Mouse (Mus musculus): ENCODE measurements at regions not wholly inside any gene's neighbourhood (a gene's known extent, or its start where the extent isn't known, plus 50 kb on each side); places are given as distances from the start of the nearest gene placed in this dataset.

GRCm38 (mm10) chr14:76824066-76824465 lies 212.5 kb upstream of the Ccdc122 start:
- TF ChIP-seq MYOG (IDR thresholded peaks at IDR 0.05; ENCODE audit: control insufficient read depth, extremely low read depth, insufficient read length): no peak
- TF ChIP-seq CEBPB (IDR thresholded peaks at IDR 0.05; ENCODE audit: low read depth): no peak
- TF ChIP-seq USF1 (IDR thresholded peaks at IDR 0.05; ENCODE audit: low read depth): no peak
- no peak for TF ChIP-seq MAX (IDR thresholded peaks at IDR 0.05)
- TF ChIP-seq CTCF (IDR thresholded peaks at IDR 0.05; ENCODE audit: control insufficient read depth, insufficient read depth, insufficient read length): no peak
- no peak for TF ChIP-seq MYOD1 (IDR thresholded peaks at IDR 0.05; ENCODE audit: control insufficient read depth, insufficient read length, low read depth)
- no peak for TF ChIP-seq FOSL1 (IDR thresholded peaks at IDR 0.05; ENCODE audit: insufficient read depth, low read length, poor library complexity, severe bottlenecking)
- H3K79me2 ChIP-seq (ENCODE audit: control insufficient read depth, insufficient read depth): no peaks in the 10 kb centered on the region
- no peak overlapping the region for H3K4me3 ChIP-seq (ENCODE audit: insufficient read depth, poor library complexity, severe bottlenecking)

DNA sequence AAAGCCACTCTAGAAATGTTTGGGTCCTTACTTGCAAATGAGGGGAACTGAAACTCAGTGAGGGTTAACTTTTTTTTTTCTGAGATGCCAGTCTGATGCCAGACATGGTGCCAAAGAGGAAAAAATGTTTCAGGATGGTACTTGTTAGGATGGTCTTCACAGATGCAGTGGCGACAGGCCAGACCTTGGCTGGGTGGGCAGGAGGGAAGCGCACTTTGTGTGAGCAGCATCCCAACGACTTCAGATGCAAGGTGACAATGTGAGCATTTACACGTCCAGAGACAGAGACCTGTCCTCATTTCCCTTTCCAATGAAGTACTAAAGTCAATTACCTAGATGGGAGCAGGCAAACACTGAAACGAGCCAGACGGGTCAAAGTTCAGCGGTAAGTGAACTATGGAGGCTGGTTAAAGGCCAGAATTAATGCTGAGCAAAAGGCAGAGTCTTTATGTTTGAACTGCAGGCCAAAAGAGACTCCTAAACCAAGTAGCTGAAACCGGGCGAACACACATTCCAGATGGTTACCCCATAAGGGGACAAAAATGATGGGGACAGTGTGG lies 213.7 kb upstream of the Ccdc122 start:
- H3K4me3 ChIP-seq (ENCODE audit: insufficient read depth, poor library complexity, severe bottlenecking): no peak overlapping the region
- no peak overlapping the region for H3ac ChIP-seq (ENCODE audit: control insufficient read depth, insufficient read length, low read depth)
- no peaks in the 10 kb centered on the region for H3K79me2 ChIP-seq (ENCODE audit: control insufficient read depth, insufficient read depth)
- no peaks in the 10 kb centered on the region for H3K27me3 ChIP-seq (ENCODE audit: control insufficient read depth, insufficient read depth, insufficient read length)
- no peaks in the 10 kb centered on the region for H3K79me3 ChIP-seq (ENCODE audit: low read depth)
- H3K36me3 ChIP-seq (ENCODE audit: control insufficient read depth, insufficient read depth): no peaks in the 10 kb centered on the region
- TF ChIP-seq FOSL1 (IDR thresholded peaks at IDR 0.05; ENCODE audit: insufficient read depth, low read length, poor library complexity, severe bottlenecking) (no peak), CTCF (IDR thresholded peaks at IDR 0.05; ENCODE audit: control insufficient read depth, insufficient read depth, insufficient read length) (no peak), CEBPB (IDR thresholded peaks at IDR 0.05; ENCODE audit: low read depth) (no peak), MAX (IDR thresholded peaks at IDR 0.05) (no peak), USF1 (IDR thresholded peaks at IDR 0.05; ENCODE audit: low read depth) (no peak)

More at GRCm38 (mm10) chr14:76824066-76824465, 212.5 kb upstream of the Ccdc122 start:
- H3K79me3 ChIP-seq (ENCODE audit: low read depth): no peaks in the 10 kb centered on the region
- no peaks in the 10 kb centered on the region for H3K27me3 ChIP-seq (ENCODE audit: control insufficient read depth, insufficient read depth, insufficient read length)
- H3K36me3 ChIP-seq (ENCODE audit: control insufficient read depth, insufficient read depth): no peaks in the 10 kb centered on the region
- H3ac ChIP-seq (ENCODE audit: control insufficient read depth, insufficient read length, low read depth): no peak overlapping the region

DNA sequence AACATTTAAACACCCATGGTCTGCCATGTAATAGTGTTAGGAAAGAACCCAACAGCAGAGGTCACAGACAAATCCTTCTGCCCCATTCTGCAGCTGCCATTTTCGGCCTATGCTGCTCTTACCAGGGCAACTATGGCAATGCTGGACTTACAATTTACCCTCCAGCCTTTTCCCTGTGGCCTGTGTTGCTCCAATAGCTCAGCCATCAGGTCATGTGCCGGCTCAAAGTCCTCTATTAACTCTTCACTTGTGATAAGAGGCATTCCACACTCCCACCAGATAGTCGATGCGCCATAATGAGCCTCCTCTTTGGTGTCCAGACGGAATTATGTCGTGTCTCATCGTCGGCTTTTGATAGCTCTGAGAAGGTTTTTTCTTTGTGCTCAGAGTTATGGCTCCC lies 214.7 kb upstream of the Ccdc122 start:
- TF ChIP-seq MYOD1 (IDR thresholded peaks at IDR 0.05; ENCODE audit: control insufficient read depth, insufficient read length, low read depth): no peak
- TF ChIP-seq CEBPB (IDR thresholded peaks at IDR 0.05; ENCODE audit: low read depth): no peak
- no peak for TF ChIP-seq MAX (IDR thresholded peaks at IDR 0.05)
- TF ChIP-seq USF1 (IDR thresholded peaks at IDR 0.05; ENCODE audit: low read depth): no peak
- no peaks in the 10 kb centered on the region for H3K79me2 ChIP-seq (ENCODE audit: control insufficient read depth, insufficient read depth)
- H3ac ChIP-seq (ENCODE audit: control insufficient read depth, insufficient read length, low read depth): no peak overlapping the region
- no peaks in the 10 kb centered on the region for H3K79me3 ChIP-seq (ENCODE audit: low read depth)
- H3K36me3 ChIP-seq (ENCODE audit: control insufficient read depth, insufficient read depth): no peaks in the 10 kb centered on the region
- no peaks in the 10 kb centered on the region for H3K27me3 ChIP-seq (ENCODE audit: control insufficient read depth, insufficient read depth, insufficient read length)
- no peak overlapping the region for H3K4me3 ChIP-seq (ENCODE audit: insufficient read depth, poor library complexity, severe bottlenecking)

DNA sequence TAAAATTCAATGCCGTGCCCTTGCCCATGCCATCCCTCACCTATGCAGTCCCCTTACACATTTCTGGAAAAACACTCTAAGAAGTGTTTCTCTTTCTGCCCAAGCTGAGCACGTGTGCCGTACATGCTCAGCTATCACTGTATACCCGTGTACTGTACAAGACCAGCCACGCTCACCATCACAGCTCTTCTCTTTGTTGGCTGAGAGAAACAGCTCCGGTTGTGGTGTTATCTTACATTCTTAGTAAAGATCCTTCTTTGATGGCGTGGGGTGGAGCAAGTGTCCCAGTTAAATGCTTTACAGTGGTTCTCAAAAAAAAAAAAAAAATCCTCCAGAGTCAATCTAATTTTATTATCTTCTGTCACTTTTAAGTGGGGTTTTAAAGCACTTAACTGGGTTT lies 215.1 kb upstream of the Ccdc122 start:
- H3K79me3 ChIP-seq (ENCODE audit: low read depth): no peaks in the 10 kb centered on the region
- H3ac ChIP-seq (ENCODE audit: control insufficient read depth, insufficient read length, low read depth): no peak overlapping the region
- no peaks in the 10 kb centered on the region for H3K27me3 ChIP-seq (ENCODE audit: control insufficient read depth, insufficient read depth, insufficient read length)
- TF ChIP-seq MAX (IDR thresholded peaks at IDR 0.05): no peak
- TF ChIP-seq FOSL1 (IDR thresholded peaks at IDR 0.05; ENCODE audit: insufficient read depth, low read length, poor library complexity, severe bottlenecking): no peak
- no peak for TF ChIP-seq CTCF (IDR thresholded peaks at IDR 0.05; ENCODE audit: control insufficient read depth, insufficient read depth, insufficient read length)
- no peak for TF ChIP-seq USF1 (IDR thresholded peaks at IDR 0.05; ENCODE audit: low read depth)
- TF ChIP-seq MYOD1 (IDR thresholded peaks at IDR 0.05; ENCODE audit: control insufficient read depth, insufficient read length, low read depth): no peak
- no peak for TF ChIP-seq MYOG (IDR thresholded peaks at IDR 0.05; ENCODE audit: control insufficient read depth, extremely low read depth, insufficient read length)
- no peak for TF ChIP-seq CEBPB (IDR thresholded peaks at IDR 0.05; ENCODE audit: low read depth)
- no peak overlapping the region for H3K4me3 ChIP-seq (ENCODE audit: insufficient read depth, poor library complexity, severe bottlenecking)
- H3K36me3 ChIP-seq (ENCODE audit: control insufficient read depth, insufficient read depth): no peaks in the 10 kb centered on the region
- H3K79me2 ChIP-seq (ENCODE audit: control insufficient read depth, insufficient read depth): no peaks in the 10 kb centered on the region

GRCm38 (mm10) chr14:76820989-76821388 lies 215.6 kb upstream of the Ccdc122 start:
- Histone ChIP-seq H3K79me3 (ENCODE audit: low read depth) (no peaks in the 10 kb centered on the region), H3K4me3 (ENCODE audit: insufficient read depth, poor library complexity, severe bottlenecking) (no peak overlapping the region), H3K27me3 (ENCODE audit: control insufficient read depth, insufficient read depth, insufficient read length) (no peaks in the 10 kb centered on the region), H3K36me3 (ENCODE audit: control insufficient read depth, insufficient read depth) (no peaks in the 10 kb centered on the region), H3K79me2 (ENCODE audit: control insufficient read depth, insufficient read depth) (no peaks in the 10 kb centered on the region), H3ac (ENCODE audit: control insufficient read depth, insufficient read length, low read depth) (no peak overlapping the region)
- TF ChIP-seq MAX (IDR thresholded peaks at IDR 0.05): no peak
- no peak for TF ChIP-seq MYOD1 (IDR thresholded peaks at IDR 0.05; ENCODE audit: control insufficient read depth, insufficient read length, low read depth)

DNA sequence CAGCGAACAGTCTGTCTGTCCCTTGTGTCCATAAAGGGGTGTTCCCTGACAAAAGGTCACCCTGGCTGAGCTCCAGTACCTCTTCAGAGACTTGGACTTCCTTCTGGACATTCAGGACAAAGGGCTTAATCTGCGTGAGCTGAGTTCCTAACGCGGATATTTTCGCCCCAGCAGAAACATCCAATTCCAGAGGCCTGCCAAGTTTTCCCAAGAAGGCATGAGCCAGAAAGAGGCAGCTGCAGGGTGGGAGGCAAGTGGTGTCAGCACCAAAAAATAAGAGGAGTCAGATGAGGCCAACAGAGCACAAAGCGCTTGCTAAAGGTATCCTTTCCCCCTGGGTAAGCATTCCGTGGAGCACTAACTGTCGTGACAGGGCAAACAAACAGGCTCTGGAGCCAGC lies 216.9 kb upstream of the Ccdc122 start:
- no peaks in the 10 kb centered on the region for H3K79me3 ChIP-seq (ENCODE audit: low read depth)
- no peak for TF ChIP-seq MYOG (IDR thresholded peaks at IDR 0.05; ENCODE audit: control insufficient read depth, extremely low read depth, insufficient read length)
- TF ChIP-seq FOSL1 (IDR thresholded peaks at IDR 0.05; ENCODE audit: insufficient read depth, low read length, poor library complexity, severe bottlenecking): no peak
- TF ChIP-seq CTCF (IDR thresholded peaks at IDR 0.05; ENCODE audit: control insufficient read depth, insufficient read depth, insufficient read length): no peak
- TF ChIP-seq MYOD1 (IDR thresholded peaks at IDR 0.05; ENCODE audit: control insufficient read depth, insufficient read length, low read depth): no peak
- no peak for TF ChIP-seq CEBPB (IDR thresholded peaks at IDR 0.05; ENCODE audit: low read depth)
- TF ChIP-seq MAX (IDR thresholded peaks at IDR 0.05): no peak
- no peak for TF ChIP-seq USF1 (IDR thresholded peaks at IDR 0.05; ENCODE audit: low read depth)
- no peak overlapping the region for H3K4me3 ChIP-seq (ENCODE audit: insufficient read depth, poor library complexity, severe bottlenecking)
- H3ac ChIP-seq (ENCODE audit: control insufficient read depth, insufficient read length, low read depth): no peak overlapping the region
- no peaks in the 10 kb centered on the region for H3K79me2 ChIP-seq (ENCODE audit: control insufficient read depth, insufficient read depth)
- H3K27me3 ChIP-seq (ENCODE audit: control insufficient read depth, insufficient read depth, insufficient read length): no peaks in the 10 kb centered on the region
- no peaks in the 10 kb centered on the region for H3K36me3 ChIP-seq (ENCODE audit: control insufficient read depth, insufficient read depth)

All from C2C12 (cell line).